Mouse (Mus musculus) lung, embryonic 15.5 days (tissue): ENCODE results near the gene Nlgn2. TPM values are rescaled to one million over a fixed set of nuclear protein-coding genes. Genes with fewer than 3 reads are reported as not detected.

Experiments
- ATAC-seq: fragments of 200-750 bp; cut with Nextera tagmentation; 2 replicates; pipeline ENCODE4 v1.8.0; 2017; ENCODE audit warnings: moderate number of reproducible peaks, borderline replicate concordance; ENCODE audit not compliant: low FRiP score, low TSS enrichment; ENCODE audit errors: extremely low read depth
- H3K27ac ChIP-seq: fragments of 300-500 bp; sonication (generic); 2 replicates; pipeline ENCODE4 v1.5.1; 2015; ENCODE audit warnings: moderate library complexity, mild to moderate bottlenecking, inconsistent platforms
- H3K27me3 ChIP-seq: fragments of 300-500 bp; sonication (generic); 2 replicates; pipeline ENCODE4 v1.6.1; 2015; ENCODE audit warnings: inconsistent platforms
- H3K36me3 ChIP-seq: fragments of 300-500 bp; sonication (generic); 2 replicates; pipeline ENCODE4 v1.6.1; 2015; ENCODE audit warnings: inconsistent platforms
- H3K4me1 ChIP-seq: fragments of 300-500 bp; sonication (generic); 2 replicates; pipeline ENCODE4 v1.6.1; 2015; ENCODE audit warnings: inconsistent platforms
- H3K4me2 ChIP-seq: fragments of 300-500 bp; sonication (generic); 2 replicates; pipeline ENCODE4 v1.6.1; 2015; ENCODE audit warnings: inconsistent platforms, mild to moderate bottlenecking, moderate library complexity
- H3K4me3 ChIP-seq: fragments of 300-500 bp; sonication (generic); 2 replicates; pipeline ENCODE4 v1.5.1; 2015; ENCODE audit warnings: mild to moderate bottlenecking, inconsistent platforms
- H3K9ac ChIP-seq: fragments of 300-500 bp; sonication (generic); 2 replicates; pipeline ENCODE4 v1.6.1; 2015; ENCODE audit warnings: inconsistent platforms
- H3K9me3 ChIP-seq: fragments of 300-500 bp; sonication (generic); 2 replicates; pipeline ENCODE4 v1.6.1; 2016; ENCODE audit warnings: inconsistent platforms
- WGBS: fragments of 180-500 bp; shearing (Covaris S2); methylation state at CpG from one replicate; pipeline ENCODE4 v1.1.7; 2015; 5-methylcytosine and 5-hydroxymethylcytosine counted together
- polyA plus RNA-seq: library from polyadenylated mRNA; unstranded; fragments of >200 nt; fragmentation: Nextera tagmentation; extraction: Ambion mirVana; gene quantifications from 2 replicates; pipeline ENCODE4 v1.2.1, GENCODE M21; 2015

Nlgn2 gene
- polyA plus RNA-seq, 1 experiment from 2014 or later, result 6.5 TPM

DNA sequence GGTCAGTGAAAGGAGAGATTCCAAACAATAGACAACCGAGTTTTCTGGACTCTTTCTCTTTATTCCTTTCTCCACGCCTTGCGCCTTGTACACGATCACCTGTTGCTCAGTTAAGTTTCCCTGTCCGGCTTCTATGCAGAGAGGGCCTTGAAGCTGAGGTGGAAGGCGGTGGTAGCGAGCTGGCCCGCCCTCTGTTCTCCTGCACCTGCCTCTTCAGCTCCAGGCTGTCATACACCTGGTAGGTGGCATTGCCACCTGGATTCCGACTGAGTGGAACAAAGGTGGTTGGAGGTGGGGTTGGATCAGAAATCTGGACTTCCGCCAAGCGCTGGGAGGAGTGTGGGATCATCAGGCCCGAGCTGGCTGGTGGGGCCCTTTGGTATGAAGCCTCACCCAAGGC lies 21.1 kb downstream of the Nlgn2 start:
- no peak for ATAC-seq
- no peaks in the 10 kb centered on the region for H3K36me3 ChIP-seq
- H3K4me3 ChIP-seq, result no peak overlapping the region
- WGBS, result 80% methylated on average over 12 of the region's 12 CpGs
- H3K4me2 ChIP-seq, result no peak overlapping the region
- no peaks in the 10 kb centered on the region for H3K27me3 ChIP-seq
- no peak overlapping the region for H3K9ac ChIP-seq
- no peaks in the 10 kb centered on the region for H3K4me1 ChIP-seq
- H3K27ac ChIP-seq, result no peak overlapping the region
- H3K9me3 ChIP-seq, result no peaks in the 10 kb centered on the region

DNA sequence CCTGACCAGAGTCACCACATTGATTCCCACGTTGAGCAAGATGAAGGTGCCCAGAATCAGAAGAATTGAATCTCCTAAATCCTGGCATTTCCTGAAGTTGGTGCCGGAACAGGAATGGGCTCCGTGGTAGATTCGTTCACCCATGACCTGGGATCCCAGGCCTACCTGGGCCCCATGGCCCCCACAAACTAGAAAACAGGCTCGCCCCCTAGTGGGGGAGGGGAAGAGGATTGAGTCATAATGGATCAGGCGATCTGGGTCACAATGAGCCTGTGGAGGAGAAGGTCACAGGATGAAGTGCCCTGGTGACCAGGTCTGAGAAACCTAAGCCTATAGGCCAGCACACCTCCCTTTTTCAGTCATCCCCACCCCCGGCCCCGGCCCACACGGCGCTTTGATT lies 22.4 kb downstream of the Nlgn2 start, which contains the start of gene Gm39566:
Gene Gm39566 (minus strand): TSS at position 144 of the 400 bp plus-strand sequence.
- Histone ChIP-seq H3K27me3 (no peaks in the 10 kb centered on the region), H3K9ac (no peak within 1 kb of the TSS), H3K4me3 (no peak within 1 kb of the TSS), H3K4me1 (no peaks in the 10 kb centered on the region), H3K27ac (no peak within 1 kb of the TSS), H3K9me3 (no peaks in the 10 kb centered on the region), H3K4me2 (no peak within 1 kb of the TSS), H3K36me3 (no peaks in the 10 kb centered on the region)
- no peak for ATAC-seq
- 52% methylated on average over 10 of the region's 10 CpGs for WGBS

- peaks cover 6% of the 10 kb centered on the region for H3K27me3 ChIP-seq
- H3K36me3 ChIP-seq, result no peaks in the 10 kb centered on the region
- no peak overlapping the region for H3K9ac ChIP-seq
- H3K9me3 ChIP-seq, result no peaks in the 10 kb centered on the region
- no peak for ATAC-seq
- H3K4me2 ChIP-seq, result no peak overlapping the region
- no peak overlapping the region for H3K27ac ChIP-seq
- H3K4me1 ChIP-seq, result no peaks in the 10 kb centered on the region
- H3K4me3 ChIP-seq, result no peak overlapping the region
These were observed 27.3 kb downstream of the Nlgn2 start for GRCm38 (mm10) chr11:69810280-69810679.

DNA sequence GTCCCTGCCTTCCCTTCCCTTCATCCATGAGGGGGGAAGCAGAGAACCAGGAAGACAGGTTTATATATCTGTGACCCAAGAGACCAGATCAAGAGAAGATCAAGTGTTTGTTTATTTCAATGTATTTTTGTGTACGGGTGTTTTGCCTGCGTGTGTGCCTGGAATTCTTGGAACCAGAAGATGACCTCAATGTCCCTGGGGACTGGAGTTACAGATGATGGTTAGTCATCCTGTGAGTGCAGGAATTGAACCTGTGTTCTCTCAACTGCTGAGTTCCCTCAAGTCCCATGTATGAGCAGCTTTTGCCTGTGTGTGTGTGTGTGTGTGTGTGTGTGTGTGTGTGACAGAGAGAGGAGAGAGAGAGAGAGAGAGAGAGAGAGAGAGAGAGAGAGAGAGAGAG lies 29.9 kb downstream of the Nlgn2 start:
- peaks cover 25% of the 10 kb centered on the region for H3K4me1 ChIP-seq

GRCm38 (mm10) chr11:69806378-69806777 lies 31.2 kb downstream of the Nlgn2 start:
- H3K4me3 ChIP-seq, result no peak overlapping the region
- peaks cover 37% of the 10 kb centered on the region for H3K4me1 ChIP-seq
- peaks cover 38% of the 10 kb centered on the region for H3K27me3 ChIP-seq
- no peaks in the 10 kb centered on the region for H3K36me3 ChIP-seq
- H3K9me3 ChIP-seq, result no peaks in the 10 kb centered on the region
- no peak overlapping the region for H3K9ac ChIP-seq
- no peak overlapping the region for H3K4me2 ChIP-seq
- no peak for ATAC-seq
- WGBS, result 75% methylated on average over 4 of the region's 4 CpGs
- H3K27ac ChIP-seq, result no peak overlapping the region

More for the DNA sequence above, 29.9 kb downstream of the Nlgn2 start:
- Histone ChIP-seq H3K27me3 (peaks cover 25% of the 10 kb centered on the region), H3K27ac (no peak overlapping the region), H3K9ac (no peak overlapping the region), H3K4me3 (no peak overlapping the region), H3K9me3 (no peaks in the 10 kb centered on the region), H3K4me2 (no peak overlapping the region), H3K36me3 (no peaks in the 10 kb centered on the region)
- WGBS, result 55% methylated on average over 2 of the region's 2 CpGs
- no peak for ATAC-seq

DNA sequence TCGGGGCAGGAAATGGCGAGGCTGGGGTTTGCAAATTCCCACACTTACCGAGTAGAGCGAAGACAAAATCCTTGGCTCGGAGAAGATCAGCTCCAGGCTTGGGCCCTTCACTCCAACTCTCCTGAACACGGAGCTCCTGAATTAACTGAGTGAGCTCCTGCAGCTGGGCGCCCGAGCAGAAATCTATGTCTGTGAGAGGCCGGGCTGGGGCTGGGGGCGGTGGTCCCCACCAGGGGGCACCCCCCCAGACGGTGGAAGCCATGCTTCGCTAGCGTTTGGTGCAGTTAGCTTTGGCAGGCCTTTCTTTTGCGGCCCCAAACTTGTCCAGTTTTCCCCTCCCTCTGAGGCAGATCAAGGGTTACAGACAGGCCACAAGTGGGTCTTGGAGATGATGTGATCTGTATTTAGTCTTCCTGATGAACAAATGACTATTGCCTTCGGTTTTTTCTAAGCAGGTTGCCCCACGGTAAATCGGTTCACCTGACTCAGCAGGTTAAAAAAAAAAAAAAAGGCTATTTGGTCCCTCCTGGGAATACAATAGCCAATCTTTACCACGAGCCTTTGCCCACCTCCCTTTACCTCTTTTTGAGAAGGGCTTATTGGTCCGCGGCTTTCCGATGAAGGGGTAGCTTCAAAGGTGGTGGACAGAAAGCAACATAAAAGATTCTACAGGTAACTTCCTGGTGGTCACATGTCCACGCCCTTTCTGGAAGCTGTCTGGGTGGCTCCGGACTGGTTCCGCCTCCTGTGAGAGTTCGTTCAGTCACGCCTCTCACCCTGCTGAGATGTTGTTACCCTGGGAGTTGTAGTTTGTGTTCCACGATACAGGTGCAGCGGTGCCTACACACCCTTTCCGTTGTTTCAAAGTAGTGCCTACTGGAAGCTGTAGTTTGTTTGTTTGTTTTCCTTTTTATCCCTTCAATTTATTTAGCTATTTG lies 32.3 kb downstream of the Nlgn2 start, which contains the start of gene Tmem102:
Gene Tmem102 (minus strand): TSS at position 653 of the 938 bp plus-strand sequence.
- Histone ChIP-seq H3K27ac (no peak within 1 kb of the TSS), H3K27me3 (peaks cover 49% of the 10 kb centered on the region), H3K4me1 (peaks cover 49% of the 10 kb centered on the region), H3K4me3 (peak within 1 kb of the TSS; percentile 24), H3K36me3 (no peaks in the 10 kb centered on the region), H3K9ac (peak within 1 kb of the TSS; percentile 22; the same call in 1 of the 2 replicates), H3K4me2 (peak within 1 kb of the TSS; percentile 97), H3K9me3 (no peaks in the 10 kb centered on the region)
- ATAC-seq, result no peak
- WGBS, result 10% methylated on average over 29 of the region's 29 CpGs

DNA sequence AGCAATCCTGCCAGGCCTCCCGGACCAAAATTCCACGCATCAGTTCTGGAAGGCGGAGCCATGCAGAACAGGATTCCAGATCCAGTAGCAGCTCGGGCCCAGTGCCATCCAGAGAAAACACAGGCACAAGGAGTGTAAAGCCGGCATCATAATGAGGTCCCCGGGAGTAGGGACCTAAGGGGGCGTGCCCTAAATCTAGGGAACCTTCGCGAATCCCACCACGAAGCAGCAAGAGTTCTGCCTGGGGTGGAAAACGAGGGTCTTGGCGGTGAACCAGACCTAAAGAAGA lies 33.0 kb downstream of the Nlgn2 start:
- 10% methylated on average over 12 of the region's 12 CpGs for WGBS
- H3K36me3 ChIP-seq, result no peaks in the 10 kb centered on the region
- peak overlapping the region; percentile 22; the same call in 1 of the 2 replicates for H3K9ac ChIP-seq
- ATAC-seq, result no peak
- peak overlapping the region; percentile 24 for H3K4me3 ChIP-seq
- no peaks in the 10 kb centered on the region for H3K9me3 ChIP-seq
- H3K27me3 ChIP-seq, result peaks cover 51% of the 10 kb centered on the region
- peak overlapping the region; percentile 97 for H3K4me2 ChIP-seq
- peaks cover 54% of the 10 kb centered on the region for H3K4me1 ChIP-seq
- no peak overlapping the region for H3K27ac ChIP-seq

DNA sequence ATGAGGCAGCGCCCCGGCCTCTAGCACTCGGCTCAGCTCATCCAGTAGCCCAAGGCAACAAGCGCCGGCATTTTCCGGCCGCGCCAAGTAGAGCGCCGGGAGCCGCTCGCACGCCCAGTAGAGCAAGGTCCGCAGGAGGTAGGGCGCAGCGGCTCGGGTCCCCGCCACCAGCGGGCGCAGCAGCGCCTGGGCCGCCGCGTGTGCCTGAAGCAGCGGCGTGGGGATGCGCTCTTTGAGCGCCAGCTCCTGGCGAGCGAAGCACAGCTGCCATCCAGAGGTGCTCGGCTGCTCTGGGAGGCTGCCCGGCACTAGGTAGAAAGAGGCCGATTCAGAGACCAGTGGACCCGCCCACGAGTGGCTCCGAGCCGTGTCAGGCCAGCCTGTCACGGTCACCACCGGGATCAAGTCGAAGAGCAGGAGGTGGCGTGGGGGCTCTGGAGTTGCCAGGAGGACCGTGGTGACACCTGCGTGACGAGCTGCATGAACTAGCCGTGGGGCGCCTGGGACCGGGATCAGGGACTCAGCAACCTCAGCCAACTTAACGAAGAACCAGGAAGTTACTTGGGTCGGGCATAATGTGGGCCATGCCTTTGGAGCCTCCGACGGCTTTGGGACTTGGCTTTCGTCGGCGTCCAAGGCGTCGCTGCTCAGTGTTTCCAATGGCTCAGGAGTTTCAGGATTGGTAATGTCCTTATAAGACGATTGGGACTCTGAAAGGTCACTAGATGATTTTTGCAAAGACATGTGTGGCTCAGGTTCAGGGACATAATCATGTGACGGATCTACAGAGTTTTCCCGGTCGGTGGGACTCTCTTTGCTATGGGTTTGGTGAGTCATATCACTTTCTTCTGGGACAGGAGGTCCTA lies 33.6 kb downstream of the Nlgn2 start:
- Histone ChIP-seq H3K9me3 (no peaks in the 10 kb centered on the region), H3K36me3 (no peaks in the 10 kb centered on the region), H3K9ac (peak overlapping the region; percentile 55), H3K27me3 (peaks cover 51% of the 10 kb centered on the region), H3K4me2 (peak overlapping the region; percentile 97), H3K27ac (no peak overlapping the region), H3K4me3 (peak overlapping the region; percentile 59), H3K4me1 (peaks cover 60% of the 10 kb centered on the region)
- 1% methylated on average over 60 of the region's 60 CpGs for WGBS
- ATAC-seq, result peak; percentile 43; the same call in 1 of the 2 replicates

- H3K27me3 ChIP-seq, result peaks cover 51% of the 10 kb centered on the region
- no peaks in the 10 kb centered on the region for H3K9me3 ChIP-seq
- H3K36me3 ChIP-seq, result no peaks in the 10 kb centered on the region
- no peak; the same call in 1 of the 2 replicates for ATAC-seq
- peak overlapping the region; percentile 59 for H3K4me3 ChIP-seq
- H3K4me2 ChIP-seq, result peak overlapping the region; percentile 97
- peak overlapping the region; percentile 55 for H3K9ac ChIP-seq
- H3K4me1 ChIP-seq, result peaks cover 61% of the 10 kb centered on the region
- WGBS, result 2% methylated on average over 12 of the region's 12 CpGs
- H3K27ac ChIP-seq, result no peak overlapping the region
These were observed 34.3 kb downstream of the Nlgn2 start for GRCm38 (mm10) chr11:69803328-69803727.

GRCm38 (mm10) chr11:69802648-69803105 lies 34.9 kb downstream of the Nlgn2 start:
- Histone ChIP-seq H3K27ac (peak overlapping the region; percentile 41; the same call in 1 of the 2 replicates), H3K36me3 (no peaks in the 10 kb centered on the region)

GRCm38 (mm10) chr11:69801379-69801977 lies 36.1 kb downstream of the Nlgn2 start, which contains the start of gene Fgf11:
TSS of gene Fgf11 (minus strand) at chr11:69801857.
- peak within 1 kb of the TSS; percentile 55 for H3K9ac ChIP-seq
- no peaks in the 10 kb centered on the region for H3K9me3 ChIP-seq
- peak within 1 kb of the TSS; percentile 97 for H3K4me2 ChIP-seq
- no peak for ATAC-seq
- peak within 1 kb of the TSS; percentile 59 for H3K4me3 ChIP-seq
- peaks cover 61% of the 10 kb centered on the region for H3K4me1 ChIP-seq
- under 1% methylated on average over 33 of the region's 33 CpGs for WGBS
- peaks cover 56% of the 10 kb centered on the region for H3K27me3 ChIP-seq
- H3K36me3 ChIP-seq, result no peaks in the 10 kb centered on the region
- H3K27ac ChIP-seq, result peak within 1 kb of the TSS; percentile 41

More at GRCm38 (mm10) chr11:69802648-69803105, 34.9 kb downstream of the Nlgn2 start:
- 0 out of 2 replicates have a peak, but pooled peaks have one; percentile 40 for ATAC-seq
- no peaks in the 10 kb centered on the region for H3K9me3 ChIP-seq
- peaks cover 61% of the 10 kb centered on the region for H3K4me1 ChIP-seq
- peak overlapping the region; percentile 55 for H3K9ac ChIP-seq
- H3K4me3 ChIP-seq, result peak overlapping the region; percentile 59
- peaks cover 54% of the 10 kb centered on the region for H3K27me3 ChIP-seq
- under 1% methylated on average over 33 of the region's 33 CpGs for WGBS
- H3K4me2 ChIP-seq, result peak overlapping the region; percentile 97
